Mouse (Mus musculus) adrenal gland, postnatal 36 days (tissue): Measurements from ENCODE around the gene Sorcs2. TPM values are rescaled to one million over a fixed set of nuclear protein-coding genes. Genes with fewer than 3 reads are reported as not detected.

Source experiments
- DNase-seq, 2 experiments: peaks; one replicate each; pipeline ENCODE4 v3.0.0; 2021; ENCODE audit warnings: mixed read lengths in 1 of 2
- total RNA-seq, 2 experiments: library from RNA; stranded (reverse); gene quantifications; 2 replicates each; pipeline ENCODE4 v1.2.3; 2021

Gene Sorcs2
- total RNA-seq, 2 experiments from 2014 or later = 13.9 to 24.5 TPM

GRCm38 (mm10) chr5:36069503-36070360, 328.2 kb downstream of the Sorcs2 start:
- DNase-seq = peak; percentile 70 to 76

GRCm38 (mm10) chr5:36067651-36068181, 330.2 kb downstream of the Sorcs2 start:
- no peak for DNase-seq

- no peak for DNase-seq
Observed at GRCm38 (mm10) chr5:36057804-36058322, 340.1 kb downstream of the Sorcs2 start.

GRCm38 (mm10) chr5:36056921-36057320, 341.0 kb downstream of the Sorcs2 start:
- DNase-seq = no peak

- DNase-seq = no peak
Observed at GRCm38 (mm10) chr5:36055876-36056275, 342.1 kb downstream of the Sorcs2 start.

- no peak for DNase-seq
Observed at GRCm38 (mm10) chr5:36054498-36054897, 343.4 kb downstream of the Sorcs2 start.

- no peak for DNase-seq
Observed at GRCm38 (mm10) chr5:36043154-36043553, 354.8 kb downstream of the Sorcs2 start.

- DNase-seq = no peak
Observed at GRCm38 (mm10) chr5:36041756-36042155, 356.2 kb downstream of the Sorcs2 start.

GRCm38 (mm10) chr5:36041236-36041562, 356.7 kb downstream of the Sorcs2 start:
- no peak for DNase-seq

GRCm38 (mm10) chr5:36040398-36041235, 357.3 kb downstream of the Sorcs2 start:
- peak; percentile 54 to 76 for DNase-seq

GRCm38 (mm10) chr5:36039596-36039995, 358.3 kb downstream of the Sorcs2 start:
- no peak for DNase-seq

- peak; percentile 38 to 48 for DNase-seq
Observed at GRCm38 (mm10) chr5:36033531-36034426, 364.2 kb downstream of the Sorcs2 start.

GRCm38 (mm10) chr5:36025076-36025475, 372.9 kb downstream of the Sorcs2 start:
- DNase-seq = no peak

GRCm38 (mm10) chr5:36024003-36024685, 373.8 kb downstream of the Sorcs2 start:
- no peak for DNase-seq

GRCm38 (mm10) chr5:36022361-36022760, 375.6 kb downstream of the Sorcs2 start:
- DNase-seq = no peak

GRCm38 (mm10) chr5:36021091-36021490, 376.8 kb downstream of the Sorcs2 start:
- DNase-seq = no peak

GRCm38 (mm10) chr5:36018366-36018765, 379.6 kb downstream of the Sorcs2 start:
- no peak for DNase-seq

GRCm38 (mm10) chr5:36009405-36009804, 388.5 kb downstream of the Sorcs2 start:
- no peak for DNase-seq

GRCm38 (mm10) chr5:36007649-36008048, 390.3 kb downstream of the Sorcs2 start:
- no peak for DNase-seq

GRCm38 (mm10) chr5:36006586-36006985, 391.4 kb downstream of the Sorcs2 start:
- DNase-seq = peak in 1 of 2 experiments; percentile 11

GRCm38 (mm10) chr5:36006106-36006505, 391.8 kb downstream of the Sorcs2 start:
- DNase-seq = no peak
